Mouse (Mus musculus) limb, embryonic 14.5 days (tissue): ENCODE measurements around the gene Tuba1b. TPM values are rescaled to one million over a fixed set of nuclear protein-coding genes. Genes with fewer than 3 reads are reported as not detected.

Source experiments
- ATAC-seq: fragments of 200-750 bp; cut with Nextera tagmentation; 2 replicates; pipeline ENCODE4 v1.8.0; 2017; ENCODE audit warnings: low read depth, moderate number of reproducible peaks, moderate TSS enrichment; ENCODE audit not compliant: low FRiP score
- DNase-seq: peaks from one replicate; pipeline ENCODE4 v3.0.0-alpha.2; 2015; ENCODE audit warnings: low spot score
- H3K27ac ChIP-seq: fragments of 300-500 bp; sonication (generic); replicated peaks from 2 replicates; pipeline ENCODE4 v1.5.1; 2014; ENCODE audit warnings: low read depth, mild to moderate bottlenecking, low read length, moderate library complexity, mixed read lengths
- H3K27me3 ChIP-seq: fragments of 300-500 bp; sonication (generic); 2 replicates; pipeline ENCODE4 v1.6.1; 2014; ENCODE audit warnings: low read length, mixed read lengths; ENCODE audit not compliant: control insufficient read depth, insufficient read depth
- H3K36me3 ChIP-seq: fragments of 300-500 bp; sonication (generic); 2 replicates; pipeline ENCODE4 v1.6.1; 2014; ENCODE audit warnings: mild to moderate bottlenecking, low read length, moderate library complexity, mixed read lengths; ENCODE audit not compliant: control insufficient read depth, insufficient read depth
- H3K4me1 ChIP-seq: fragments of 300-500 bp; sonication (generic); 2 replicates; pipeline ENCODE4 v1.6.1; 2014; ENCODE audit warnings: antibody characterized with exemption, low read length, mixed read lengths; ENCODE audit not compliant: control insufficient read depth, insufficient read depth
- H3K4me2 ChIP-seq: fragments of 300-500 bp; sonication (generic); replicated peaks from 2 replicates; pipeline ENCODE4 v1.6.1; 2014; ENCODE audit warnings: low read depth, mild to moderate bottlenecking, low read length, moderate library complexity; ENCODE audit not compliant: severe bottlenecking
- H3K4me3 ChIP-seq: fragments of 300-500 bp; sonication (generic); replicated peaks from 2 replicates; pipeline ENCODE4 v1.5.1; 2014; ENCODE audit warnings: low read length
- H3K9ac ChIP-seq: fragments of 300-500 bp; sonication (generic); 2 replicates; pipeline ENCODE4 v1.6.1; 2014; ENCODE audit warnings: mild to moderate bottlenecking, low read depth, low read length, moderate library complexity; ENCODE audit not compliant: severe bottlenecking
- H3K9me3 ChIP-seq: fragments of 300-500 bp; sonication (generic); 2 replicates; pipeline ENCODE4 v1.6.1; 2016; ENCODE audit warnings: low read length; ENCODE audit not compliant: control insufficient read depth
- POLR2A ChIP-seq: fragments of 200-500 bp; IDR thresholded peaks from 2 replicates; pipeline ENCODE4 v1.8.0; 2012; ENCODE audit warnings: inconsistent platforms, mild to moderate bottlenecking, moderate library complexity, borderline replicate concordance; ENCODE audit not compliant: insufficient read depth, insufficient read length; ENCODE audit errors: extremely low read depth
- WGBS: fragments of 180-500 bp; shearing (Covaris S2); extraction: QIAGEN DNeasy Blood & Tissue Kit; methylation state at CpG from one replicate; pipeline ENCODE4 v1.1.7; 2014; 5-methylcytosine and 5-hydroxymethylcytosine counted together
- polyA plus RNA-seq, 2 experiments: library from polyadenylated mRNA; depleted of rRNA in 1 of 2; stranded (reverse) in 1 of 2; unstranded in 1 of 2; fragments of >200 nt; fragmentation: Nextera tagmentation in 1 of 2; extraction: Ambion mirVana in 1 of 2; gene quantifications; 2 replicates each; pipeline versions ENCODE4 v1.2.1 to v1.2.3; 2012 to 2014

Tuba1b gene
- polyA plus RNA-seq, 2 experiments = 1,587 to 2,384 TPM

DNA sequence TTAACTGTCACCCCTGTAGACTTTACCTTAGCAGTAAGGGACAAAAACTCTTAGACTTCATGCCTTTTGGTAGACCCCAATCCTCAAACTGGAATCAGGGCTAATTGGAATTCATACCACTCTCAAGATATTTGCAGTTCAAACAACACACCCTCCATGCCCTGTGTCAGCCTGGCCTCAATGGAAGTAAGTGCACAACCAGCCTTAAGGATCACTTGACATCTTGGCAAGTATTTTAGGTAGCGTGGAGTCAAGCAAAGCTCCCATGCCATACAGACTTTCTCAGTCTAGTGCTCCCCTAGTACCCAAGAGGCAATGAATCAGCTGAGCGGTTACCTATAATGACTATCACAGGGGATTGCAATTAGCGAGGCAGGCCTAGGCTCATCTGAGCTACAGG lies 3.4 kb downstream of the Tuba1b start:
- no peak for TF ChIP-seq POLR2A
- DNase-seq (no peak), ATAC-seq (no peak)
- Histone ChIP-seq H3K27me3 (no peaks in the 10 kb centered on the region), H3K4me3 (no peak overlapping the region), H3K27ac (no peak overlapping the region), H3K4me1 (peaks cover 17% of the 10 kb centered on the region), H3K4me2 (no peak overlapping the region), H3K36me3 (peaks cover 16% of the 10 kb centered on the region), H3K9ac (no peak overlapping the region), H3K9me3 (no peaks in the 10 kb centered on the region)
- 78% methylated on average over 3 of the region's 3 CpGs for WGBS

DNA sequence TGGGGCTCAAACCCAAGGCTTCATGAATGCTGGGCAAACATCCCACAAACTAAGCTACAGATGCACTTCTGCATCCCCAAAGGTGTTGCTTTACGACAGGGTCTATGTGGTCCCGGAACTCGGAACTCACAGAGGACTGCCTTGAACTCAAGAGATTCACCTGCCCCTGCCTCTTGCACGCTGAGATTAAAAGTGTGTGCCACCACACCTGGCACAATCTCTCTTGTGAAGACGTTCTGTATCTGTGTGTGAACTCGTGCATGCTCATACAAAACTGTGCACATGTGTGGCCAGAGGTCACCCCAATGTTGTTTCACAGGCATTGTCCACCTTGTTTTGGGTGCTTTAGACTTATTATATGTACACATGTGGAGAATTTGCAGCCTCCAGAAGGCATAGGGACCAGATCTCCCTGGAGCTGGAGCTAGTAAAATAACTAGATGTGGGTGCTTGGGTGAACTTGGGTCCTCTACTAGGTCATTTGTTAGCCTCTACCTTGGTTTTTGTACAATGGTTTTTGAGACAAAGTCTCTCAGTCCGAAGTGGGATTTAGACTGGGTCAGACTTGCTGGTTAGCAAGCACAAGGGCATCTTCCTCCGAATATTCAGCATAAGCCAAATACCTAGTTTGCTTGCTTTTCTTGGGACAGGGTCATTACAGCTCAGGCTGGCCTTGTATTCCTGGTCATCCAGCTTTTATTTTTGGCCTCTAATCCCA lies 4.2 kb downstream of the Tuba1b start:
- H3K9ac ChIP-seq = no peak overlapping the region
- DNase-seq = no peak
- no peaks in the 10 kb centered on the region for H3K9me3 ChIP-seq
- H3K36me3 ChIP-seq = peaks cover 16% of the 10 kb centered on the region
- 44% methylated on average over 8 of the region's 8 CpGs for WGBS
- H3K27ac ChIP-seq = no peak overlapping the region
- H3K27me3 ChIP-seq = no peaks in the 10 kb centered on the region
- no peak overlapping the region for H3K4me3 ChIP-seq
- TF ChIP-seq POLR2A = no peak
- no peak overlapping the region for H3K4me2 ChIP-seq
- no peak for ATAC-seq
- H3K4me1 ChIP-seq = peaks cover 9% of the 10 kb centered on the region

GRCm38 (mm10) chr15:98928598-98929240 lies 5.6 kb downstream of the Tuba1b start:
- H3K4me1 ChIP-seq = peaks cover 6% of the 10 kb centered on the region; the same call in 1 of the 2 replicates
- H3K4me2 ChIP-seq = no peak overlapping the region
- peak; percentile 68; the same call in 1 of the 2 replicates for ATAC-seq
- DNase-seq = peak; percentile 88
- H3K9ac ChIP-seq = no peak overlapping the region
- no peak overlapping the region for H3K4me3 ChIP-seq
- no peak for TF ChIP-seq POLR2A
- H3K27ac ChIP-seq = no peak overlapping the region
- peaks cover 16% of the 10 kb centered on the region for H3K36me3 ChIP-seq
- no peaks in the 10 kb centered on the region for H3K9me3 ChIP-seq
- H3K27me3 ChIP-seq = no peaks in the 10 kb centered on the region
- 15% methylated on average over 13 of the region's 13 CpGs for WGBS

- Histone ChIP-seq H3K9ac (no peak overlapping the region), H3K9me3 (no peaks in the 10 kb centered on the region), H3K27me3 (no peaks in the 10 kb centered on the region), H3K36me3 (peaks cover 11% of the 10 kb centered on the region), H3K4me3 (no peak overlapping the region), H3K4me2 (no peak overlapping the region), H3K27ac (no peak overlapping the region), H3K4me1 (peaks cover 2% of the 10 kb centered on the region; the same call in 1 of the 2 replicates)
- ATAC-seq (no peak), DNase-seq (no peak)
- TF ChIP-seq POLR2A = no peak
- 82% methylated on average over 5 of the region's 5 CpGs for WGBS
Measured at GRCm38 (mm10) chr15:98927566-98927965, 6.8 kb downstream of the Tuba1b start.

DNA sequence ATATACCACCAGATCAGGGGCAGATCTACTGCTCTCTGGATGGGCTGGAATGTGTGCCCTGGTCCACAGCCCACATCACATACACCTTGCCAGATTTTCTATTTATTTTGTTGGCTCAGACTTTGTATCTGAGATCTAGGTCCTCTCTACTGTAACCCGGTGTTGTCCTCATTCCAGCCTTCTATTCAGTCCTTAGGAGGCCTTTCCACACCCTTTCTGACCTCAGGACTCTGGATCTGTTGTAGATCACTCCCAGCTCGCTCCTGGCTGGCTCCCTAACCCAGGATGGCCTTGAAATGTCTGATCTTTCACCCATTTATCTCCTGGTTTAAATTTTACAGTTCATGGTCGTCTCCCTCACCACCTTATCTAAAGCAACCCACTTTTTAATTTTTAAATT lies 9.7 kb downstream of the Tuba1b start:
- 75% methylated on average over 3 of the region's 3 CpGs for WGBS
- Histone ChIP-seq H3K9me3 (no peaks in the 10 kb centered on the region), H3K4me2 (no peak overlapping the region), H3K4me1 (peaks cover 2% of the 10 kb centered on the region; the same call in 1 of the 2 replicates), H3K4me3 (no peak overlapping the region), H3K27me3 (no peaks in the 10 kb centered on the region), H3K9ac (no peak overlapping the region), H3K36me3 (no peaks in the 10 kb centered on the region), H3K27ac (no peak overlapping the region)
- ATAC-seq = no peak
- no peak for DNase-seq
- TF ChIP-seq POLR2A = no peak
